Mouse (Mus musculus): ENCODE results near the gene Serpina3a. TPM values are rescaled to one million over a fixed set of nuclear protein-coding genes. Genes with fewer than 3 reads are reported as not detected.
"Not testable (repeated sequence)": the region's sequence is repeated elsewhere in the genome, so short reads cannot be mapped to it uniquely, and the experiment has no call there.

Serpina3a gene
- not detected in 2 replicates for polyA plus RNA-seq (2014; fragmentation: Nextera tagmentation; extraction: Ambion mirVana)

DNA sequence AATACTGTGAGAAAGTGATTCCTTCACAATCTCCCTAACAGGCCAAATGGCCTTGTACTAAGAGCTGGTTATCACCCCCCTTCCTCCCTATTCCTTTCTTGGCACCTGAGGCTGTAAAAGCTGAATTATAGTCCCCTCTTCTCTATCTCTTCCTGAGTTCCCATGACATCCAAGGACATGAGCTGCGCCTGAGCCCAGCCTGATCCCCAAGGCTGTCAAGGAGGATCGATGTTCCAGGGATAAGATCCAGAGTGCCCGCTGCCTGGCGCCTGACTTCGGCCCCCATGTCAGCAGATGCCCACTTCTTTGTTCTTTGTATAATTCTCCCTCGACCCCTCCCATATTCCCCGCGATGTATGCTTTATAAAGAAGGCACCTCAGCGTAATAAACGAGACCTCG lies at the start of gene Serpina3a:
TSS of gene Serpina3a (plus strand) at position 392 of the 400 bp plus-strand sequence.
- H3K27me3 ChIP-seq (ENCODE audit: control insufficient read depth, insufficient read depth, low read length); H3K36me3 ChIP-seq (ENCODE audit: control insufficient read depth, insufficient read depth, low read length); H3K4me1 ChIP-seq (replicated peaks; ENCODE audit: control insufficient read depth, insufficient read depth, low read length); H3K4me3 ChIP-seq (ENCODE audit: low read depth, low read length); H3K9me3 ChIP-seq (ENCODE audit: control insufficient read depth, low read length); H3K27ac ChIP-seq (ENCODE audit: low read depth, low read length); H3K4me2 ChIP-seq (ENCODE audit: low read depth, low read length, severe bottlenecking); DNase-seq (ENCODE audit: low spot score); ATAC-seq (replicated peaks; ENCODE audit: low FRiP score); H3K9ac ChIP-seq (ENCODE audit: low read length): not testable (repeated sequence)
- 89% methylated on average over 10 of the region's 11 CpGs for WGBS

DNA sequence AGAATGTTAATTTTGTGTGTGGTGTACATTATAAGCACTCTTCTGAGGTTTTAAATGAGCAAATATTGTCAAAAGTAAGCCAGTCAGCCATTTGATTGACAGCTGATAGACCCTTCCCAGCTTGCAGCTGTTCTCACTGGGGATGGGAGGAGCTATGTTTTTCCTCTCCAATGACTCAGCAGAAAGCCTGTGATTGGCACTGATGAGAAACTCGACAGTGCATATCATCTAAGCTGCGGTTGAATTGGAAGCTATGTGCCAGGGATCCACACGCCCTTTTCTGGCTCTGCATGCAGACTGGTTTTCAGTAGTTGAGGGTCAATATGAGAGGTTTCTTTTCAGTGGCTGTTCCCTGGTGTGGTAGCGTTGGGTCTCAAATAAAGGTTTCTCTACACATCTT lies 48.0 kb upstream of the Serpina3a start:
- no peak overlapping the region for H3K9ac ChIP-seq (ENCODE audit: low read length)

DNA sequence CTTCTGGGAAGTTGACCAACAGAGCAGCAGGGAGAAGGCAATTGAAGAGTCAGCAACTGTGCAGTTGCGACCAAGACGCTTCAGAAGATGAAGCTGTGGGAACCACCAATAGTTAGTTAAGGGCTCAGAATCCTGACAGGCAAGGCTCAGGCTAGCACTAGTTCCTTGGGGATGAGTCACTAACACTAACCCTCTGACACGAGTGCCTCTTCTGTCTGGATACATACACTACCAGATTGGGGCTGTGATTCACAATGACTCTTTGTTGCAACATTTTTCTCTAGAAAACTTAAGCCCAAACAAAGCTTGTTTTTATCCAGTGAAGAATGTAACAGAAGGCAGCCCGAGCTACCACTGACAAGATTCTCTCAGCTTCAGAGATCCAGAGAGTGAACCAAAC lies 47.5 kb upstream of the Serpina3a start:
- Histone ChIP-seq H3K27ac (ENCODE audit: low read depth, low read length) (no peak overlapping the region), H3K4me3 (ENCODE audit: low read depth, low read length) (no peak overlapping the region), H3K9ac (ENCODE audit: low read length) (no peak overlapping the region), H3K4me2 (ENCODE audit: low read depth, low read length, severe bottlenecking) (no peak overlapping the region), H3K9me3 (ENCODE audit: control insufficient read depth, low read length) (no peaks in the 10 kb centered on the region), H3K27me3 (ENCODE audit: control insufficient read depth, insufficient read depth, low read length) (no peaks in the 10 kb centered on the region), H3K36me3 (ENCODE audit: control insufficient read depth, insufficient read depth, low read length) (no peaks in the 10 kb centered on the region), H3K4me1 (replicated peaks; ENCODE audit: control insufficient read depth, insufficient read depth, low read length) (no peaks in the 10 kb centered on the region)
- ATAC-seq (replicated peaks; ENCODE audit: low FRiP score) (no peak), DNase-seq (ENCODE audit: low spot score) (no peak)
- whole genome bisulfite sequencing = 81% methylated on average over 4 of the region's 4 CpGs

More for the DNA sequence above, 48.0 kb upstream of the Serpina3a start:
- no peaks in the 10 kb centered on the region for H3K27me3 ChIP-seq (ENCODE audit: control insufficient read depth, insufficient read depth, low read length)
- H3K4me3 ChIP-seq (ENCODE audit: low read depth, low read length) = no peak overlapping the region
- DNase-seq (ENCODE audit: low spot score) (no peak), ATAC-seq (replicated peaks; ENCODE audit: low FRiP score) (no peak)
- no peaks in the 10 kb centered on the region for H3K4me1 ChIP-seq (replicated peaks; ENCODE audit: control insufficient read depth, insufficient read depth, low read length)
- no peak overlapping the region for H3K4me2 ChIP-seq (ENCODE audit: low read depth, low read length, severe bottlenecking)
- no peak overlapping the region for H3K27ac ChIP-seq (ENCODE audit: low read depth, low read length)
- WGBS = 65% methylated on average over 4 of the region's 4 CpGs
- no peaks in the 10 kb centered on the region for H3K9me3 ChIP-seq (ENCODE audit: control insufficient read depth, low read length)
- H3K36me3 ChIP-seq (ENCODE audit: control insufficient read depth, insufficient read depth, low read length) = no peaks in the 10 kb centered on the region

DNA sequence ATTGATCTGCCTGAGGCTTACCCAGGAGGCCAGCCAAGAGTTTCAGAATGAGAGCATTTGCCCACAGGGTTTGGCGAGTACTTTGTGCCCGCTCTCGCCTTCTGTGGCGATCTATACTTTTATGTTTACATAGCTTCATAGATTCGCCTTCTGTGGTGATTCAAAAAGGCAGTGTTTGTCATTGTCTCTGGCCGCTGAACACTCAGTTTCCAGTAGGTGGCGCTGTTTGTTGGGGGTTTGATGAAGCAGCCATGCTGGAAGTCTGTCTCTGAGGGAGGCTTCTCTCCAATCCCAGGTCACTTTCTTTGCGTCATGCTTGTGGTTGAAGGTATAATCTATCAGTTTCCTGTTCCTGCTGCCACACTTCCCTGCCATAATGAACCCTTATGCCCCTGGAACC lies 46.3 kb upstream of the Serpina3a start:
- no peak overlapping the region for H3K4me3 ChIP-seq (ENCODE audit: low read depth, low read length)
- ATAC-seq (replicated peaks; ENCODE audit: low FRiP score) (no peak), DNase-seq (ENCODE audit: low spot score) (peak; percentile 79)
- no peak overlapping the region for H3K9ac ChIP-seq (ENCODE audit: low read length)
- H3K27me3 ChIP-seq (ENCODE audit: control insufficient read depth, insufficient read depth, low read length) = no peaks in the 10 kb centered on the region
- H3K36me3 ChIP-seq (ENCODE audit: control insufficient read depth, insufficient read depth, low read length) = no peaks in the 10 kb centered on the region
- H3K9me3 ChIP-seq (ENCODE audit: control insufficient read depth, low read length) = no peaks in the 10 kb centered on the region
- H3K27ac ChIP-seq (ENCODE audit: low read depth, low read length) = no peak overlapping the region
- 25% methylated on average over 8 of the region's 8 CpGs for WGBS
- no peak overlapping the region for H3K4me2 ChIP-seq (ENCODE audit: low read depth, low read length, severe bottlenecking)
- H3K4me1 ChIP-seq (replicated peaks; ENCODE audit: control insufficient read depth, insufficient read depth, low read length) = no peaks in the 10 kb centered on the region

DNA sequence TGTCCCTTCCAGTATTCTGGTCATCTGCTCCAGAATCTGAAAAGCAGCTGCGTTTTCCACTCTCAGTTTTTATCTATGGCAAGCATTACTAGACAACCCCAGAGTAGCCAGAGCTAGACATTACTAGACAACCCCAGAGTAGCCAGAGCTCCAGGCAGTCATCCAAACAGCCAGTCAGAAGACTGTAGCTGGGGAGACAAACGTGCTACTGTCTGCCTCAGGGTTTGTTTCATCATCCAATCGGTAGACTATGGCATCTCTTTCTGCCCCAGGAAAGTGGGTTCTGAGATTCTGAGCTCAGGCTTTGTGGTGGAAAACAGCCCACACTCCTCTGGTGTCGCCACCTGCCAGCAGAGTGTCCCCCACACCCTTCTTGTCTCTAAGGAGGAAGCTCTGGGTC lies 45.0 kb upstream of the Serpina3a start:
- Histone ChIP-seq H3K36me3 (ENCODE audit: control insufficient read depth, insufficient read depth, low read length) (no peaks in the 10 kb centered on the region), H3K4me1 (replicated peaks; ENCODE audit: control insufficient read depth, insufficient read depth, low read length) (no peaks in the 10 kb centered on the region), H3K27me3 (ENCODE audit: control insufficient read depth, insufficient read depth, low read length) (no peaks in the 10 kb centered on the region), H3K9me3 (ENCODE audit: control insufficient read depth, low read length) (no peaks in the 10 kb centered on the region), H3K9ac (ENCODE audit: low read length) (no peak overlapping the region), H3K4me3 (ENCODE audit: low read depth, low read length) (no peak overlapping the region), H3K4me2 (ENCODE audit: low read depth, low read length, severe bottlenecking) (no peak overlapping the region), H3K27ac (ENCODE audit: low read depth, low read length) (no peak overlapping the region)
- ATAC-seq (replicated peaks; ENCODE audit: low FRiP score) (peak; percentile 49; the same call in 1 of the 2 replicates), DNase-seq (ENCODE audit: low spot score) (no peak)
- 44% methylated on average over 4 of the region's 4 CpGs for WGBS

DNA sequence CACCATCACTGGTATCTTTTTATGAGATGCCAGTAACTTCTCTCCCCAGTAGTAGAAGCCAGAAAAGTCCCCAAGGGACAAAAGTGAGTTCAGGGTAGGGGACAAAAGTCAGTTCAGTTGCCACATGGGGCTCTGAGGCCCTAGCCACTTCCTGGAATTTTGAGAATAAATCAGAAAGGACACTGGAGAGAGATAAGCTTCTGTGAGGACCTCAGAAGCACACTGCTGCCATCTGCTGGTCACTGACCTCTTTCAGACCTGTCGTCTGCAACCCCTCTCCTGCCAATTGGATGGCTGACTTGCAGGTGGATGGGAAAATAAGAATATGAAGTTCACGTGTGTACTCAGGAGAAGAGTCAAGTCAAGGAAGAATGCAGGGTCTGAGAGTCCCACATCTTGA lies 42.9 kb upstream of the Serpina3a start:
- ATAC-seq (replicated peaks; ENCODE audit: low FRiP score) (peak; percentile 67), DNase-seq (ENCODE audit: low spot score) (peak; percentile 85)
- Histone ChIP-seq H3K4me1 (replicated peaks; ENCODE audit: control insufficient read depth, insufficient read depth, low read length) (no peaks in the 10 kb centered on the region), H3K27ac (ENCODE audit: low read depth, low read length) (no peak overlapping the region), H3K9ac (ENCODE audit: low read length) (no peak overlapping the region), H3K4me3 (ENCODE audit: low read depth, low read length) (no peak overlapping the region), H3K36me3 (ENCODE audit: control insufficient read depth, insufficient read depth, low read length) (no peaks in the 10 kb centered on the region), H3K4me2 (ENCODE audit: low read depth, low read length, severe bottlenecking) (no peak overlapping the region), H3K9me3 (ENCODE audit: control insufficient read depth, low read length) (no peaks in the 10 kb centered on the region), H3K27me3 (ENCODE audit: control insufficient read depth, insufficient read depth, low read length) (no peaks in the 10 kb centered on the region)
- 11% methylated on average over 2 of the region's 2 CpGs for WGBS

DNA sequence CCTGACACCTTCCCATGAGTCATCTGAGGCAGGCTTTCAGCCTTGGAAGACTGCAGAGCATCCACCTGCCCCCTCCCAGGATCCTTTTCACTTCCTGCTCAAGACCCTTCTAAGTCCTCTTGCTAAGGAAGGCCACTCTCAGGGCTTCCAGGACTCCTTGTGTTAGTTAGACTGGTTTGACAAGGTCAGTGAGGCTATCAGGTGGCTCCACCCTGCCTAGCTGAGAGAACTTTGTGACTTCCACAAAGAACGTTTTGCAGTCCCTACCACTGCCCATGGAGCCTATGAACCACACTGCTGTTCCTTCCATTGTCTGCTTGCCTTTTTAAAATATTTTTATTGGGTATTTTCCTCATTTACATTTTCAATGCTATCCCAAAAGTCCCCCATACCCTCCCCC lies 40.8 kb upstream of the Serpina3a start:
- DNase-seq (ENCODE audit: low spot score) (no peak), ATAC-seq (replicated peaks; ENCODE audit: low FRiP score) (no peak)
- Histone ChIP-seq H3K9me3 (ENCODE audit: control insufficient read depth, low read length) (no peaks in the 10 kb centered on the region), H3K4me3 (ENCODE audit: low read depth, low read length) (no peak overlapping the region), H3K27me3 (ENCODE audit: control insufficient read depth, insufficient read depth, low read length) (no peaks in the 10 kb centered on the region), H3K36me3 (ENCODE audit: control insufficient read depth, insufficient read depth, low read length) (no peaks in the 10 kb centered on the region), H3K9ac (ENCODE audit: low read length) (no peak overlapping the region), H3K27ac (ENCODE audit: low read depth, low read length) (no peak overlapping the region), H3K4me1 (replicated peaks; ENCODE audit: control insufficient read depth, insufficient read depth, low read length) (no peaks in the 10 kb centered on the region), H3K4me2 (ENCODE audit: low read depth, low read length, severe bottlenecking) (no peak overlapping the region)
- WGBS = 53% methylated on average over 1 of the region's 1 CpGs

DNA sequence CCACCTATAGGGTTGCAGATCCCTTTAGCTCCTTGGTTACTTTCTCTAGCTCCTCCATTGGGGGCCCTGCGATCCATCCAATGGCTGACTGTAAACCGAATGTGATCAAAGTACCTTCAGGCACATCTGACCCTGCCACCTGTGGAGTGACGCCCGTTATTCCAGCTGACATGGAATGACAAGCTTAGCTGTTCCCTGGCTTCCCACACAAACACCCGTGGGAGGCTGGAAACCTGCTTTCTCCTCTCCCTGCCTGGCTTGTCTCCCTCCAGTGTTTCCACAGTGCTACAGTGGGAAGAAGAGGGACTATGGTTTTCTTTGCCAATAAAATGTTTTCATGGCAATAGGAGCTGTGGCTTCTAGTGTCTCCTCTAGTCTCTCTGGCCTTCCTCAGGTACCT lies 40.2 kb upstream of the Serpina3a start:
- H3K4me2 ChIP-seq (ENCODE audit: low read depth, low read length, severe bottlenecking) = no peak overlapping the region
- H3K9ac ChIP-seq (ENCODE audit: low read length) = no peak overlapping the region
- no peaks in the 10 kb centered on the region for H3K36me3 ChIP-seq (ENCODE audit: control insufficient read depth, insufficient read depth, low read length)
- H3K4me3 ChIP-seq (ENCODE audit: low read depth, low read length) = no peak overlapping the region
- DNase-seq (ENCODE audit: low spot score) (no peak), ATAC-seq (replicated peaks; ENCODE audit: low FRiP score) (no peak)
- H3K9me3 ChIP-seq (ENCODE audit: control insufficient read depth, low read length) = no peaks in the 10 kb centered on the region
- WGBS = 69% methylated on average over 5 of the region's 5 CpGs
- no peaks in the 10 kb centered on the region for H3K27me3 ChIP-seq (ENCODE audit: control insufficient read depth, insufficient read depth, low read length)
- no peaks in the 10 kb centered on the region for H3K4me1 ChIP-seq (replicated peaks; ENCODE audit: control insufficient read depth, insufficient read depth, low read length)
- no peak overlapping the region for H3K27ac ChIP-seq (ENCODE audit: low read depth, low read length)

DNA sequence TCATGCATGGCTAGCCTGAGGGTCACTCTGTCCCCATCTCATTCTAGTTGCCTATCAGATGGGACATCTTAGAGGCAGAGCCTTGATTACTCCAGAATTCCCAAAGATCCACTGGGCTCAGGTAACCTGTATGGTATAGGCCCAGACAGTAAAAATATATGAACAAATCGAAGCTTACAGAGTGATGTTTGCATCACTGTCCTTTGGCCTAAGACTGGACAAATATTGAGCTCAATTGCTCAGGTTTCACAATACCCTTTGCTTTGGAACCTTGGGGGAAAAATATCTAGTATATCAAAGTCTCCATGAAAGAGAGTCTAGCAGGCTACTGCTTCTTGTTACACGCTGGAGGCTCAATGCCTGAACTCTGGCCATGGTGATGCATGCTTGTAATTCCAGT lies 22.4 kb upstream of the Serpina3a start:
- no peaks in the 10 kb centered on the region for H3K36me3 ChIP-seq (ENCODE audit: control insufficient read depth, insufficient read depth, low read length)
- H3K9me3 ChIP-seq (ENCODE audit: control insufficient read depth, low read length) = no peaks in the 10 kb centered on the region
- no peak overlapping the region for H3K9ac ChIP-seq (ENCODE audit: low read length)
- no peak overlapping the region for H3K4me2 ChIP-seq (ENCODE audit: low read depth, low read length, severe bottlenecking)
- H3K4me3 ChIP-seq (ENCODE audit: low read depth, low read length) = no peak overlapping the region
- no peaks in the 10 kb centered on the region for H3K4me1 ChIP-seq (replicated peaks; ENCODE audit: control insufficient read depth, insufficient read depth, low read length)
- H3K27ac ChIP-seq (ENCODE audit: low read depth, low read length) = no peak overlapping the region
- ATAC-seq (replicated peaks; ENCODE audit: low FRiP score) (no peak), DNase-seq (ENCODE audit: low spot score) (no peak)
- H3K27me3 ChIP-seq (ENCODE audit: control insufficient read depth, insufficient read depth, low read length) = no peaks in the 10 kb centered on the region
- WGBS = 83% methylated on average over 2 of the region's 2 CpGs

All from forebrain, embryonic 11.5 days (tissue).